Mouse (Mus musculus) CH12.LX (cell line): ENCODE results near the gene Soat1. TPM values are rescaled to one million over a fixed set of nuclear protein-coding genes. Genes with fewer than 3 reads are reported as not detected.
"Not testable (repeated sequence)": the region's sequence is repeated elsewhere in the genome, so short reads cannot be mapped to it uniquely, and the experiment has no call there.

Source experiments
- DNase-seq: peaks from one replicate; pipeline ENCODE4 v3.0.0-alpha.2; 2013; ENCODE audit errors: extremely low read depth
- H3K27ac ChIP-seq: 2 replicates; pipeline ENCODE4 v1.5.1; 2012; ENCODE audit warnings: low read depth, mild to moderate bottlenecking, control low read depth, moderate library complexity; ENCODE audit not compliant: insufficient read depth
- H3K27me3 ChIP-seq: replicated peaks from 2 replicates; pipeline ENCODE3; 2012; ENCODE audit warnings: inconsistent platforms
- H3K36me3 ChIP-seq, 2 experiments: replicated peaks in 1 of 2; 2 replicates each; pipeline versions ENCODE3 to v1.6.1; 2012; ENCODE audit warnings: inconsistent platforms in 1 of 2, low read length in 1 of 2, mild to moderate bottlenecking in 1 of 2, mixed read lengths in 1 of 2, moderate library complexity in 1 of 2; ENCODE audit not compliant: control insufficient read depth in 1 of 2, insufficient read depth in 1 of 2
- H3K4me1 ChIP-seq, 2 experiments: 2 replicates each; pipeline ENCODE4 v1.6.1; 2012; ENCODE audit warnings: inconsistent platforms in 1 of 2, moderate library complexity in 1 of 2; ENCODE audit not compliant: insufficient read depth in 2 of 2, control insufficient read depth in 1 of 2
- H3K4me2 ChIP-seq: 2 replicates; pipeline ENCODE4 v1.6.1; 2012; ENCODE audit warnings: low read depth, mild to moderate bottlenecking, control low read depth; ENCODE audit not compliant: poor library complexity, insufficient read depth, severe bottlenecking
- H3K4me3 ChIP-seq, 3 experiments: fragments of 150-350 bp in 1 of 3; sonication (generic) in 1 of 3; replicated peaks in 1 of 3; 2 replicates each; pipeline versions ENCODE3 to v1.5.1; 2011 to 2012; ENCODE audit warnings: low read depth in 2 of 3, low read length in 2 of 3, mild to moderate bottlenecking in 2 of 3, moderate library complexity in 2 of 3, control low read depth in 1 of 3, improper control_type of control experiment in 1 of 3, inconsistent platforms in 1 of 3, mixed read lengths in 1 of 3; ENCODE audit not compliant: poor library complexity in 1 of 3
- H3K79me2 ChIP-seq: replicated peaks from 2 replicates; pipeline ENCODE4 v1.6.1; 2012; ENCODE audit warnings: mild to moderate bottlenecking, moderate library complexity; ENCODE audit not compliant: control insufficient read depth, poor library complexity, insufficient read depth, severe bottlenecking; ENCODE audit errors: extremely low read depth
- H3K9ac ChIP-seq: 2 replicates; pipeline ENCODE4 v1.6.1; 2012; ENCODE audit warnings: low read depth, mild to moderate bottlenecking, control low read depth, moderate library complexity; ENCODE audit not compliant: insufficient read depth
- H3K9me3 ChIP-seq: replicated peaks from 2 replicates; pipeline ENCODE3; 2012; ENCODE audit warnings: low read length, inconsistent platforms, mixed read lengths
- GABPA ChIP-seq: IDR thresholded peaks from 2 replicates; pipeline ENCODE4 v1.6.1; 2012; ENCODE audit warnings: low read depth, low read length, improper control_type of control experiment, inconsistent platforms; ENCODE audit not compliant: insufficient replicate concordance
- MAX ChIP-seq: IDR thresholded peaks from 2 replicates; pipeline ENCODE4 v1.6.1; 2011; ENCODE audit warnings: low read length, improper control_type of control experiment
- MEF2A ChIP-seq: IDR thresholded peaks from 2 replicates; pipeline ENCODE4 v1.6.1; 2014; ENCODE audit warnings: low read depth, mild to moderate bottlenecking, inconsistent platforms, low read length, improper control_type of control experiment, borderline replicate concordance
- SIN3A ChIP-seq: IDR thresholded peaks from 2 replicates; pipeline ENCODE4 v1.6.1; 2012; ENCODE audit warnings: low read length, improper control_type of control experiment, inconsistent platforms
- SMC3 ChIP-seq: IDR thresholded peaks from 2 replicates; pipeline ENCODE4 v1.6.1; 2011; ENCODE audit warnings: low read depth, low read length, improper control_type of control experiment
- USF1 ChIP-seq: IDR thresholded peaks from 2 replicates; pipeline ENCODE4 v1.6.1; 2014; ENCODE audit warnings: low read depth, mild to moderate bottlenecking, inconsistent platforms, low read length, improper control_type of control experiment
- ZC3H11A ChIP-seq: IDR thresholded peaks from 2 replicates; pipeline ENCODE4 v1.6.1; 2012; ENCODE audit warnings: low read depth, mild to moderate bottlenecking, inconsistent platforms, low read length, improper control_type of control experiment
- ZNF384 ChIP-seq: IDR thresholded peaks from 2 replicates; pipeline ENCODE4 v1.6.1; 2012; ENCODE audit warnings: low read depth, low read length, improper control_type of control experiment, inconsistent platforms
- dilution Hi-C: fragments of 300-500 bp; cut with MboI; formaldehyde crosslinking; loops from 2 replicates; pipeline ENCODE4 v1.14.3; 2020; ENCODE audit warnings: low sequenced_read_pairs; ENCODE audit not compliant: extremely low pct_unique_long_range_greater_than_20kb, extremely low pct_ligation_motif_present
- in situ Hi-C: fragments of 300-500 bp; cut with MboI; formaldehyde crosslinking; loops from 3 replicates; pipeline ENCODE4 v1.14.3; 2019; ENCODE audit warnings: low sequenced_read_pairs, low pct_ligation_motif_present, low pct_unique_long_range_greater_than_20kb, mixed read lengths
- polyA plus RNA-seq: library from polyadenylated mRNA; unstranded; fragments of >175 nt; gene quantifications from 2 replicates; pipeline ENCODE4 v1.2.1, GENCODE M21; 2012; ENCODE audit warnings: low read depth; ENCODE audit not compliant: insufficient read length
- total RNA-seq, 2 experiments: library from RNA; depleted of rRNA; stranded (reverse); fragments of 300-350 nt in 1 of 2; fragments of >200 nt in 1 of 2; gene quantifications; 2 replicates each; pipeline ENCODE4 v1.2.3; 2012 to 2014

Gene Soat1
- total and polyA plus RNA-seq, 3 experiments = 8.6 to 13.5 (median 10.3) TPM

- Histone ChIP-seq H3K79me2 (no peaks in the 10 kb centered on the region), H3K4me3 (no peak overlapping the region), H3K4me1 (no peaks in the 10 kb centered on the region), H3K36me3 (no peaks in the 10 kb centered on the region), H3K27ac (no peak overlapping the region), H3K4me2 (no peak overlapping the region), H3K9me3 (peaks cover 7% of the 10 kb centered on the region), H3K27me3 (no peaks in the 10 kb centered on the region), H3K9ac (no peak overlapping the region)
- in situ Hi-C loops = loop anchor here (25.0 kb wide), 1 partner anchor 235 kb away; no protein-coding TSS in a partner anchor
- DNase-seq = no peak
- dilution Hi-C loops = no loop called here
- no peak for TF ChIP-seq ZNF384
- no peak for TF ChIP-seq USF1
- TF ChIP-seq GABPA = no peak
- TF ChIP-seq MAX = no peak
- TF ChIP-seq SIN3A = no peak
Observed at GRCm38 (mm10) chr1:156402491-156402890, 71.6 kb downstream of the Soat1 start.

- H3K4me1 ChIP-seq, H3K9me3 ChIP-seq, DNase-seq, H3K79me2 ChIP-seq, H3K27ac ChIP-seq, H3K36me3 ChIP-seq, H3K4me2 ChIP-seq, H3K27me3 ChIP-seq, dilution Hi-C loops, H3K9ac ChIP-seq, H3K4me3 ChIP-seq: not testable (repeated sequence)
- in situ Hi-C loops = loop anchor here (25.0 kb wide), 1 partner anchor 237 kb away; no protein-coding TSS in a partner anchor
Observed at GRCm38 (mm10) chr1:156400159-156400558, 74.0 kb downstream of the Soat1 start.

- no peak for TF ChIP-seq SIN3A
- TF ChIP-seq SMC3 = no peak
- no peak for TF ChIP-seq ZC3H11A
- TF ChIP-seq MEF2A = no peak
- no peak for TF ChIP-seq GABPA
- TF ChIP-seq, all 38 proteins: peak for 0
- H3K9me3 ChIP-seq = no peaks in the 10 kb centered on the region
- no peak overlapping the region for H3K4me3 ChIP-seq
- DNase-seq = no peak
- no peaks in the 10 kb centered on the region for H3K36me3 ChIP-seq
- in situ Hi-C loops (no loop called here), dilution Hi-C loops (no loop called here)
- no peaks in the 10 kb centered on the region for H3K79me2 ChIP-seq
- no peaks in the 10 kb centered on the region for H3K4me1 ChIP-seq
- no peak overlapping the region for H3K9ac ChIP-seq
- H3K4me2 ChIP-seq = no peak overlapping the region
- H3K27ac ChIP-seq = no peak overlapping the region
- no peaks in the 10 kb centered on the region for H3K27me3 ChIP-seq
Observed at GRCm38 (mm10) chr1:156393148-156393547, 81.0 kb downstream of the Soat1 start.
